Mouse (Mus musculus) testis, adult 2 months (tissue): ENCODE results near the gene Snhg11.

ENCODE experiments used
- CTCF ChIP-seq: fragments of 200-500 bp; IDR thresholded peaks from 2 replicates; pipeline ENCODE4 v1.5.1; 2012; ENCODE audit warnings: low read depth, mild to moderate bottlenecking, inconsistent platforms, low read length, moderate library complexity; ENCODE audit not compliant: control insufficient read depth, insufficient read depth, insufficient replicate concordance
- POLR2A ChIP-seq: fragments of 200-500 bp; IDR thresholded peaks from 2 replicates; pipeline ENCODE4 v1.6.1; 2012; ENCODE audit warnings: low read depth, mild to moderate bottlenecking, inconsistent platforms, low read length, moderate library complexity; ENCODE audit not compliant: control insufficient read depth

- TF ChIP-seq CTCF (no peak), POLR2A (no peak)
These were observed 11.3 kb upstream of the Snhg11 start for GRCm38 (mm10) chr2:158364175-158364574.
